15 mouse cellular contexts compared by ENCODE assay signal in the genomic region with DNA sequence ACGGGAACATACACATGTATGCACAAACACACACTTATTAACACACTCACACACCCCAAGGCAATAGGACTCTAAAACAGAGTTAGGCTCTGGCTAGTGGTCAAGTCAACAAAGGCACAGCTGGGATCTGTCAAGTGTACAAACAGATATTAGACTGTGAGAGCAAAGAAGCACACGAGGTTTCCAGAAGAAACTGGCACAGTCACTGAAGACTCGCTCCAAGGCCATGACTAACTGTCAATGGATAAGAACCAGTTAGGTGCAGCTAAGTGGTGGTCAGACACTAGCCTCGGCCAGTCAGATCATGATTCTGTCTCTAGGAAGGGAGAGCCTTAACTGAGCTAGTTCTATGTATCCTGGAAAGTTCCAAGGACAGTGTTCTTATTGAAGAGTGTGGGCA.
A peak's percentile ranks its signal among the peaks of the same experiment; 100 is the strongest.
DNase-seq lines count a peak whose midpoint lies in the region.
"Had no signal": no experiment of that assay in that cellular context is flagged by ENCODE, and none has a peak within 500 bp of the region (broad histone marks: within the 10 kb centered on the region; RNA-seq: fewer than 3 reads in every experiment).

No protein-coding gene starts in this region.

- H3K27ac ChIP-seq in limb, embryonic 10.5 days, result no peak overlapping the region
- H3K27ac ChIP-seq: heart, embryonic 13.5 days; midbrain, embryonic 12.5 days had no signal

- intact Hi-C loops in heart, postnatal 25 days (cut with DNase I), result no loop called here

- no peaks in the 10 kb centered on the region for H3K9me3 ChIP-seq in limb, embryonic 10.5 days (replicated peaks)
- H3K9me3 ChIP-seq: heart, embryonic 13.5 days; midbrain, embryonic 12.5 days had no signal

- no peaks in the 10 kb centered on the region for H3K27me3 ChIP-seq in limb, embryonic 10.5 days (ENCODE audit: low read depth, poor library complexity, severe bottlenecking)
- H3K27me3 ChIP-seq: CH12.LX; heart, embryonic 13.5 days; midbrain, embryonic 12.5 days had no signal

- peak; percentile 58 for DNase-seq in kidney, postnatal 10 days
- no peak for DNase-seq in kidney, adult 11 months
- DNase-seq in heart, adult 9 months (ENCODE audit: low spot score in 2 of 2), result peak; percentile 65 to 71
- DNase-seq in heart, postnatal 25 days (ENCODE audit: low spot score), result peak; percentile 26
- DNase-seq in lung, postnatal 14 days, result peak; percentile 48
- DNase-seq in limb, embryonic 10.5 days (ENCODE audit: low spot score), result no peak
- no peak for DNase-seq in yolk sac, embryonic 10.5 days (ENCODE audit: low spot score)
- DNase-seq: cerebellum, adult 18-20 months; forebrain, postnatal 0 days; liver, postnatal 0 days; right cerebral cortex, postnatal 4 days; thymus, postnatal 14 days had no signal

- H3K4me3 ChIP-seq in limb, embryonic 10.5 days, result no peak overlapping the region
- H3K4me3 ChIP-seq: heart, embryonic 13.5 days; midbrain, embryonic 12.5 days had no signal

- 85% methylated on average over 4 of the region's 4 CpGs for WGBS in limb, embryonic 10.5 days

- no peaks in the 10 kb centered on the region for H3K4me1 ChIP-seq in limb, embryonic 10.5 days
- H3K4me1 ChIP-seq: heart, embryonic 13.5 days; midbrain, embryonic 12.5 days had no signal

- H3K36me3 ChIP-seq in limb, embryonic 10.5 days, result no peaks in the 10 kb centered on the region
- H3K36me3 ChIP-seq: heart, embryonic 13.5 days; midbrain, embryonic 12.5 days had no signal

Comparison
In these comparisons a context has a peak if more than half of its experiments do, and no peak if none do; other contexts are left out.
1. DNase-seq: peak in kidney, postnatal 10 days (single experiment), heart, adult 9 months (2 of 2), heart, postnatal 25 days (single experiment) and lung, postnatal 14 days (single experiment); none in kidney, adult 11 months (single experiment), limb, embryonic 10.5 days (single experiment) and yolk sac, embryonic 10.5 days (single experiment).